Mouse (Mus musculus) colon, adult 2 months (tissue): ENCODE measurements around the gene Gigyf1. TPM values are rescaled to one million over a fixed set of nuclear protein-coding genes. Genes with fewer than 3 reads are reported as not detected.

Experiments
- polyA plus RNA-seq: library from polyadenylated mRNA; depleted of rRNA; stranded (reverse); fragments of >200 nt; gene quantifications from 2 replicates; pipeline ENCODE4 v1.2.3, GENCODE M21; 2012; rRNA removed

Gene Gigyf1
- polyA plus RNA-seq = 27.8 and 28.4 TPM in 2 replicates

GRCm38 (mm10) chr5:137518436-137518835, at the start of gene Gigyf1:
Gene Gigyf1 (plus strand): TSS chr5:137518548.

GRCm38 (mm10) chr5:137476964-137477363, 41.4 kb upstream of the Gigyf1 start, which contains the start of gene Zan:
Gene Zan (minus strand): TSS chr5:137477064.

GRCm38 (mm10) chr5:137501709-137502666, 16.4 kb upstream of the Gigyf1 start, which contains the start of gene Pop7:
Gene Pop7 (minus strand): TSS chr5:137502518.

GRCm38 (mm10) chr5:137533117-137533827, 14.9 kb downstream of the Gigyf1 start, which contains the start of the genes Epo and Gnb2:
Gene Epo (minus strand): TSS chr5:137533242.
Gene Gnb2 (minus strand): TSS chr5:137533510.

GRCm38 (mm10) chr5:137553411-137553837, 35.1 kb downstream of the Gigyf1 start, which contains the start of gene Actl6b:
Gene Actl6b (plus strand): TSS chr5:137553517.

GRCm38 (mm10) chr5:137569665-137570064, 51.3 kb downstream of the Gigyf1 start, which contains the start of gene Tfr2:
Gene Tfr2 (plus strand): TSS chr5:137569840.

Other genes with a start within 250 kb of the Gigyf1 start
- gene Ache, start 231.0 kb upstream of the Gigyf1 start, polyA plus RNA-seq = 23.7 and 25.2 TPM in 2 replicates
- 26.9 and 29.9 TPM in 2 replicates for gene Ufsp1, start 223.9 kb upstream of the Gigyf1 start, polyA plus RNA-seq
- gene Srrt, start 210.9 kb upstream of the Gigyf1 start, polyA plus RNA-seq = 108 and 120 TPM in 2 replicates
- gene Trip6, start 204.1 kb upstream of the Gigyf1 start, polyA plus RNA-seq = 34.6 and 35.4 TPM in 2 replicates
- gene Slc12a9, start 185.0 kb upstream of the Gigyf1 start, polyA plus RNA-seq = 21.2 and 27.5 TPM in 2 replicates
- 84.2 and 85.0 TPM in 2 replicates for gene Ephb4, start 168.4 kb upstream of the Gigyf1 start, polyA plus RNA-seq
- gene Zan, start 41.5 kb upstream of the Gigyf1 start, polyA plus RNA-seq = 22.4 and 26.3 TPM in 2 replicates
- gene Pop7, start 16.0 kb upstream of the Gigyf1 start, polyA plus RNA-seq = 40.2 and 51.9 TPM in 2 replicates
- not detected in 2 replicates for gene Epo, start 14.7 kb downstream of the Gigyf1 start, polyA plus RNA-seq
- 1,263 and 1,764 TPM in 2 replicates for gene Gnb2, start 15.0 kb downstream of the Gigyf1 start, polyA plus RNA-seq
- gene Actl6b, start 35.0 kb downstream of the Gigyf1 start, polyA plus RNA-seq = 1.6 and 2.3 TPM in 2 replicates
- gene Tfr2, start 51.3 kb downstream of the Gigyf1 start, polyA plus RNA-seq = 0.35 and 0.53 TPM in 2 replicates
- gene Mospd3, start 82.5 kb downstream of the Gigyf1 start, polyA plus RNA-seq = 108 and 115 TPM in 2 replicates
- gene Pcolce, start 95.2 kb downstream of the Gigyf1 start, polyA plus RNA-seq = 102 and 105 TPM in 2 replicates
- 0.76 and 0.82 TPM in 2 replicates for gene Fbxo24, start 110.5 kb downstream of the Gigyf1 start, polyA plus RNA-seq
- gene Lrch4, start 110.6 kb downstream of the Gigyf1 start, polyA plus RNA-seq = 72.8 and 76.5 TPM in 2 replicates
- gene Gm20605, start 110.6 kb downstream of the Gigyf1 start, polyA plus RNA-seq = 43.6 and 44.0 TPM in 2 replicates
- gene Sap25, start 122.8 kb downstream of the Gigyf1 start, polyA plus RNA-seq = 130 and 133 TPM in 2 replicates
- 0.99 and 1.6 TPM in 2 replicates for gene Irs3, start 127.2 kb downstream of the Gigyf1 start, polyA plus RNA-seq
- gene Agfg2, start 166.2 kb downstream of the Gigyf1 start, polyA plus RNA-seq = 30.9 and 51.1 TPM in 2 replicates
- gene Nyap1, start 223.1 kb downstream of the Gigyf1 start, polyA plus RNA-seq = 16.7 and 16.8 TPM in 2 replicates
- gene Tsc22d4, start 227.2 kb downstream of the Gigyf1 start, polyA plus RNA-seq = 172 and 193 TPM in 2 replicates